Mouse (Mus musculus) heart, adult 9 months (tissue): ENCODE measurements around the gene Reg3d.
"Not testable (repeated sequence)": the region's sequence is repeated elsewhere in the genome, so short reads cannot be mapped to it uniquely, and the experiment has no call there.

Experiments
- DNase-seq, 2 experiments: peaks; one replicate each; pipeline ENCODE4 v3.0.0; 2022; ENCODE audit warnings: low spot score in 2 of 2

Reg3d gene

DNA sequence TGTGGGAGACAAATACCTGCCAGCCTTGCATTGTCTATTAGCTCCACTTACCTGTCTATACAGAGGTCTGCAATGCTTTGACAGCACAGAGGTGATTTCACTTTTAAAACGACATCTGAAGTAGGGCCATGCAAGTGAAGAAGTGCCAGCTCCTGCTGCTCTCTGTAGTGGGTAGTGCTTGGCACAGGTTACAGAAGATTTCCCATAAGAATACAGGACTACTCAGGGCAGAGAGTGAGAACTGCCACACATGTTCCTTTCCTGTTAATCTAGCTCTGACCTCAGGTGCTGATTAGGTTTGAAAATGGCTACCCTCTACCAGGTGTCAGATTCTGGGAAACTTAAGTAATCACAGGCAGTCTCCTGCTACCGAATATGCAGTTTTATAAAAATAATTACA is at the start of gene Reg3d:
Gene Reg3d (minus strand): TSS at position 101 of the 400 bp plus-strand sequence.
- no peak for DNase-seq

DNA sequence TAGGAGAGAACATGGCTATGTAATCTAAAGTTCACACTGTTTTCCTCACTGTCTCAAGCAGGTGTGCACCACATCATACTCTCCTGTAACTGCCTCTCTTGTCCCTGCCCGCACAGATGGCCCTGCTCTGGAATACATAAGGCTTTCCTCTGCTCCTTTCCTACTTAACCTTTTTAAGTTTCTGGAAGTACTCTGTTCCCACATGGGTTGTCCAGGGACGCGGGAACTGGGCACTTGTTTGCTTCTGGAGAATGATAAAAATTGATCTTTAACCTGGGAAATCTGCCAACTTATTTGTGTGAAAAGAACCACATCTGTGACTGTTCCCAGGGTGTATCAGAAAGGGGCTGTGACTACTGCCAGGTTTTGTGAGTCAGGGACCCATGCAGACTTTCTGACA is 46.8 kb upstream of the Reg3d start:
- DNase-seq, result no peak

DNA sequence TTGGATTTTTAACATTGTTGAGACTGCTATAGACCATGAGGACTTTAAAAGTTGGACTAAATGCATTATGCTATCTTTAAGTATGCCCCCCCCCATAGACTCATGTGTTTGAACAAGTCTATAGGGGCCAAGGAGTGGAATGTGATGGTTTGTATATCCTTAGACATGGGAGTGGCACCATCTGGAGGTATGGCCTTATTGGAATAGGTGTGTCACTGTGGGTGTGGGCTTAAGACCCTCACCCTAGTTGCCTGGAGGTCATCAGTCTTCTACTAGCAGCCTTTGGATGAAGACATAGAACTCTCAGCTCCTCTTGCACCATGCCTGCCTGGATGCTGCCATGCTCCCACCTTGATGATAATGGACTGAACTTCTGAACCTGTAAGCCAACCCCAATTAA is 43.7 kb upstream of the Reg3d start, which contains the start of gene Reg1:
Gene Reg1 (plus strand): TSS at position 301 of the 400 bp plus-strand sequence.
- not testable (repeated sequence) for DNase-seq

DNA sequence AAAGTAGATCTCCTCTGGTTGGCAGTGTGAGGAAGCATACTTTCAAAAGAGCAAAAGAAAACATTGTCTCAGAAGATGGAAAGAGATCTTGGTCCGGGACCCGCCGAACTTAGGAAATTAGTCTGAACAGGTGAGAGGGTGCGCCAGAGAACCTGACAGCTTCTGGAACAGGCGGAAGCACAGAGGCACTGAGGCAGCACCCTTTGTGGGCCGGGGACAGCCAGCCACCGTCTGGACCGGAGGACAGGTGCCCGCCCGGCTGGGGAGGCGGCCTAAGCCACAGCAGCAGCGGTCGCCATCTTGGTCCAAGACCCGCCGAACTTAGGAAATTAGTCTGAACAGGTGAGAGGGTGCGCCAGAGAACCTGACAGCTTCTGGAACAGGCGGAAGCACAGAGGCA is 16.7 kb upstream of the Reg3d start, which contains the start of gene Reg2:
Gene Reg2 (plus strand): TSS at position 301 of the 400 bp plus-strand sequence.
- not testable (repeated sequence) for DNase-seq

DNA sequence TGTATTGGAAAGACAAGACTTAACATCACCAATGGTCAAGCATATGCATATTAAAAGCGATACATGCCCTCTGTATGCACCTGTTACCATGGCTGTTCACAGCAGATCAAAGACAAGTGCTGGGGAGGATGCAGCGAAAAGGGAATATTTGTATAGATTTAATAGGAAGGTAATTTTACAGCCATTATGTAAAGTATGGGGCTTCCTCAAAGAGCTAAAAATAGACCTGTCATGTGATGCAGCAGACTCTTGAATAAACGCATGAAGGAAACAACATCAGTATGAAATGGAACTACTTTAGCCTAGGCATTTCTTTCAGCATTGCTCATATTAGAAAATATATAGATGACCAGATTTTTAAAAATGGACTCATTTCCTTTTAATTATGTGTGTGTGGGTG is 6.9 kb upstream of the Reg3d start:
- DNase-seq, result no peak

DNA sequence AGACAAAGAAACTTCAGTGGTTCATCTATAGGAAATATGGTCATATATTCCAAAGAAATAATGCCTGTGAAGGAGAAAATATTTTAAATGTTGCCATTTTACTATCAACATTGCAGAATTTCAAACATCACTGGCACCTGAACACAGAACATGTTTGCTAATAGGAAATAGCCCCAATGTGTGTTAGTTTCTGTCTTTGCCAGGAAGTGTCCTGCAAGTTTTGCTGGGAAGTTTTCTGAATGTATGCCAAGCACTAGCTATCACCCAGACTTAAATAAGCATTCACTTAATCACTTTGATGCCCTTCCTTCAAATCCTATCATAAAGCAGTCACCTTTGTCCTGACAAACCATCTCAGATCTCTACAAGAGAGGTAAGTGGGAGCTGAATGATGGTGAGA is 1.7 kb upstream of the Reg3d start, which contains the start of gene Reg3a:
Gene Reg3a (plus strand): TSS at position 301 of the 400 bp plus-strand sequence.
- no peak for DNase-seq

DNA sequence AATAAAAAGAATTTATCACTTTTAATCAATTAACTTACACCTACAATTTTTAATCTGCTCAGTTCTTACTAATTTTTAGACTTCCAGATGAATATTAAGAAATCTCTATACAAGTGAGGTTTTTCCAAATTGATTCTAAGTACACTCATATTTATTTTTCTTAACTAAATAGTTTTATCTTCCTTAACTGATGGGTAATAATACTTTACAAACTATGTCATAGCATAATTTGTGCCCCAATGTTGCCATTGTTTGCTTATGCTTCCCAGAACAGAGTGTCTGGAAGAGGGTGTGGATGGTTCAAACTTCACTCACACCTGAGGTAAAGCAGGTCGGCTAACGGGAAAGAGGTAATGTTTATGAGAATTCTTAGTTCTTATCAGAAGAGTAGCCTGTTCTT is 8.3 kb downstream of the Reg3d start, which contains the start of gene Reg3b:
Gene Reg3b (plus strand): TSS at position 301 of the 400 bp plus-strand sequence.
- DNase-seq, result no peak

DNA sequence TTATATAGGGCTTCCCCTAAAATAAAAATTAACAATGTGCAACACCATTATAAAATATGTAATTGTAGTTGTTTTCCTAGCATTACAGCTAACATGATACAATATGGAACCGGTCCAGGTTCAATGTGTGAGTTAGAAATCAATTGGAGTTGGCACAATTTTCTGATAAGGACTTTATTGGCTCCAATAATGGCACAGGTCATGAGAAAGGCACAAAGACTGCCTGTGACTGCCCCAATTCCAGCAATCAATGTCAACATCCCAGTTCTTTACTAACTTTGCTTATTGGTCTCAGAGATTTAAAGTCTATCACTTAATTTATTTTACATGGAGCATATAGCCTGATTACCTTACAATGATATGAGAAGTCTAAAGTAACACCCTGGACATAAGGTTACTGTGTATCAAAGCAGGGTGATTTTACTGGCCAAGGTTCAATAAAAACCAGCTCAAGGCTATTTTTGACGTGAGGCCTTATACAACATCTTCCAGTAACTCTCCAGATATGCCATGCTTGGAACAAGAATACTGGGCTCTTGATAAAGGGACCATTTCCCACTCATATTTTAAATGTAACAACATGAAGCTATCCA is 16.6 kb downstream of the Reg3d start:
- no peak for DNase-seq

DNA sequence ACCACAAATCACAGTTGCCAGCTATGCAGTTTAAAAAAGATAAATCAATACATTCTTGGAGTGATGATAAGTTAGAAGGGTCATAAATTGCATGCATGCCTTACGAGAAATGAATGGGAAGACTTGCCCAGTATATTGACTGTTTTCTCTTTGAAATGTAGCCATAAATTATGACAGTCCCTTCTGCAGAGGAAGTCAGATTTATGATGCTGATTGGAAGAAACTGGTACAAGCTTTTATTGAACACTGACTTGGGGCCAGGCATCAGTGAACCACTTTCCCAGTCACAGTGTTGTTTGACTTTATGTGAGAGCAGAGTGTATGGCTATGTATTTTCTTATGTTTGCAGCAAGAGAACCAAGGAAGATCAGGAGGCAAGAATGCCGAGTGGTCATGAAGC is 37.0 kb downstream of the Reg3d start:
- DNase-seq, result no peak

DNA sequence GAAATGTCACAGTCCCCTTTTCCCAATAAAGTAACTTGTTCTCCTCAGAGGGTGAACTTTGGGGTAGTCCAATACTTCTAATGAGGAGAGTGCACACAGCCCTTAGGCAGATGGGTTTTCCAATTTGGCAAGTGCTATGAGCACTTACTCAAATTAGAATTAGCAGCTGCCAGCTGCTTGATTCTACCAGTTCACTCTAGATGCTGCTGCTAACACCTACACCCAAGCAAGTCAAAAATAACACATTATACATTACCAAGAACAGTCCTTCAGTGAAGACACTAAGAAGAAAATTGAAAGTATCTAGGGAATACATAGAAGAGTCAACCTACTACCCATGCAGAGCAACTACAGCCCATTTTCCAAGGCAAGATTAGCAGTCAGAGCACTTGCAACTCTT is 38.4 kb downstream of the Reg3d start:
- DNase-seq, result no peak

DNA sequence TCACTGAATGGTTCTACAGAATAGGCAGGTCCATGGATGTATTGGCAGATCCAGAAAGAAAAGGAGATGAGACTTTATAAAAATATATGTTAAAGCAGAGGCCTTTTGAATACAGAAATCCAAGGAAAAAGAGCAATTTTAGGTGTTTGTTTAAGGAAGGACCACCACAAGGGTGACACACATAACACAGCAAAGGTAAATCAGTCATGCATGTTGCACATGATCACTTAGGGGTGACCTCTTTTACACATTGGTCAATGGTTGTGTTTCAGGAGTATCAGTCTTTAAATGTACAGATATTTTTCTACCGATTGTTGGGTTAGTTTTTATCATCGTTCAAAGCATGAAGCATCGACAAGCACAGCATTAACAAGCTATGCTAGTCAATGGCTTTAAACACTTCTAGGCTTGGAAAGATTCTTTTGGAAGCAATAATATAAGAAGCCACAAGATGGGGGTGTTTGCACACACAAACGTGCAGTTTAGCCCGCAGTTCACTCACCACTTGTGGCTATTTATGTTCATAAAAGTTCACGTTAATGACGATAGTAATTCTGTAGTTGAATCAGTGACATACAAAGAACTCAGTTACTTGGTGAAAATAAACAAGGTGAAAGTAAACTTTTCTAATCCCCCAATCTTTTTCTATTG is 46.6 kb downstream of the Reg3d start:
- DNase-seq, result no peak

DNA sequence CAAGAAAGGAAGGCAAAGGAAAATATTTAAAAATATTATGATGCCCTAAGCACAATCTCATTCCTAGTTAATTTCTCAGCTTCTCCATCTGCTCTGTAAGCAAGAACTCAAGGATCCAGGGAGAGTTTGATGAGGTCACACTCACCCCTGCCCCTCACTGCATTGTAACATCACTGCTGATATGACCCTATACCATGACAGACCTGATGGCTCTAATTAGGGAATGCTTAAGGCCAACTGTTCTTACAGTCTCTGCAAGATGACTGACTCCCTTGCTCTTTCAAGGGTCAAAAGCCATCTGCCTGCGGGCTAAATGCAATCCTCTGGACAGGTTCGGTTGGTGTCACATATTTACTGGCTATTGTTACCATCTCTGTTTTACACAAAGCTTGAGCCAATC is 49.5 kb downstream of the Reg3d start:
- DNase-seq, result no peak

DNA sequence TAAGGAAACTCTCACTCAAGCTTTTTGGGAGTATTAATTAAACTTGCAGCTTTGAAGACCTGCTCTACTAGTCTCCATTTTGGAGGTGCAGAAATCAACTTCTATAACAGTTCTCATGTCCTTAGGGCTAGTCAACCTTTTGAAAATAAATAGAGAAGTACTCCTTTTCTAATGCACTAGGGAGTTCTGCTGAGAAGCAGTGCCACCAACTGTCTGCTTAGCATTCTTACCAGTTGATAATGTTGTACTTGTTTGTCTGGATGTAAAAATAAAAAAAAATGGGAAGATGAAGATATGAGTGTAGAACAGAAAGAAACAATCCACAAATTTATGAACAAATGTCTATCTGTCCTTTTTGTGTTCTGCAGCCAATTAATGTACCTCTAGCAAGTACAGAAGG is 50.9 kb downstream of the Reg3d start:
- DNase-seq, result no peak
